Mouse (Mus musculus) bone marrow, adult 2 months (tissue): ENCODE measurements around the gene Doxl2.

ENCODE experiments used
- CTCF ChIP-seq: fragments of 200-500 bp; IDR thresholded peaks from 2 replicates; pipeline ENCODE4 v1.5.1; 2011; ENCODE audit warnings: low read length, control low read depth; ENCODE audit not compliant: control insufficient read depth, insufficient read depth
- POLR2A ChIP-seq: fragments of 200-500 bp; IDR thresholded peaks from 2 replicates; pipeline ENCODE4 v1.6.1; 2011; ENCODE audit warnings: low read depth, mild to moderate bottlenecking, control low read depth, low read length, borderline replicate concordance; ENCODE audit not compliant: control insufficient read depth

GRCm38 (mm10) chr6:49013023-49013422 lies 38.3 kb downstream of the Doxl2 start:
- TF ChIP-seq CTCF = no peak
- TF ChIP-seq POLR2A = no peak
